Mouse (Mus musculus): ENCODE measurements around the gene Slc1a2. TPM values are rescaled to one million over a fixed set of nuclear protein-coding genes. Genes with fewer than 3 reads are reported as not detected.

The Slc1a2 gene
- polyA plus RNA-seq, 1 experiment from 2014 or later = 0.16 TPM

GRCm38 (mm10) chr2:102736490-102736889 lies 78.0 kb downstream of the Slc1a2 start:
- Histone ChIP-seq H3K36me3 (no peaks in the 10 kb centered on the region), H3K4me2 (no peak overlapping the region), H3K9ac (replicated peaks) (no peak overlapping the region), H3K27ac (no peak overlapping the region), H3K9me3 (no peaks in the 10 kb centered on the region), H3K4me3 (replicated peaks) (no peak overlapping the region), H3K27me3 (0 out of 2 replicates have a peak, but pooled peaks cover 8% of the 10 kb centered on the region), H3K4me1 (replicated peaks) (peaks cover 21% of the 10 kb centered on the region)
- ATAC-seq (ENCODE audit: insufficient number of reproducible peaks, insufficient read depth, low FRiP score, low TSS enrichment, low read depth) = no peak
- WGBS = 82% methylated on average over 5 of the region's 5 CpGs

DNA sequence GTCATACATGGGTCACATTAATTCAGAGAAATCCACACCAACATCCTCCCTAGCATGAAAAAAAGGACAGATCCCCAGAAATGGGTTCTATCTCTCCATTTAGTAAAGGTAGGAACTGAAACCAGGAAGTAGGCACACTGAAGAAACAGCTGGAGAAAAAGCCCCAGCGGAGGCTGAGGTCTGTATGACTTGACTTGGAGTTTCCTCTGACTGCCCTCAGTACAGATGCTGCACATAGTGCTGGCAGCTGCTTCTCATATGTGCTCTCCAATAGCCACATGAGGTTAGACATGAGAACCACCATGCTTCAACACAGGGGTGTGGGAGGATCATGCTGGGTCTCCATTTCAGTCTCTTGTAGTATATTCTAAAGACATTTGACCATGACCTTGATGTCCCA lies 80.4 kb downstream of the Slc1a2 start:
- no peak overlapping the region for H3K4me2 ChIP-seq

GRCm38 (mm10) chr2:102742685-102743084 lies 84.2 kb downstream of the Slc1a2 start:
- Histone ChIP-seq H3K9ac (replicated peaks) (no peak overlapping the region), H3K4me3 (replicated peaks) (no peak overlapping the region), H3K27me3 (no peaks in the 10 kb centered on the region; the same call in 1 of the 2 replicates), H3K27ac (no peak overlapping the region), H3K4me2 (no peak overlapping the region), H3K36me3 (no peaks in the 10 kb centered on the region), H3K9me3 (no peaks in the 10 kb centered on the region), H3K4me1 (replicated peaks) (no peaks in the 10 kb centered on the region)
- no peak for ATAC-seq (ENCODE audit: insufficient number of reproducible peaks, insufficient read depth, low FRiP score, low TSS enrichment, low read depth)
- WGBS = 81% methylated on average over 5 of the region's 5 CpGs

More for the DNA sequence above, 80.4 kb downstream of the Slc1a2 start:
- Histone ChIP-seq H3K4me3 (replicated peaks) (no peak overlapping the region), H3K9me3 (no peaks in the 10 kb centered on the region), H3K4me1 (replicated peaks) (peaks cover 4% of the 10 kb centered on the region; the same call in 1 of the 2 replicates), H3K36me3 (no peaks in the 10 kb centered on the region), H3K9ac (replicated peaks) (no peak overlapping the region), H3K27me3 (0 out of 2 replicates have a peak, but pooled peaks cover 8% of the 10 kb centered on the region), H3K27ac (no peak overlapping the region)
- ATAC-seq (ENCODE audit: insufficient number of reproducible peaks, insufficient read depth, low FRiP score, low TSS enrichment, low read depth) = no peak
- 91% methylated on average over 1 of the region's 1 CpGs for WGBS

GRCm38 (mm10) chr2:102743918-102744696 lies 85.6 kb downstream of the Slc1a2 start:
- H3K27me3 ChIP-seq = no peaks in the 10 kb centered on the region; the same call in 1 of the 2 replicates
- H3K27ac ChIP-seq = no peak overlapping the region
- ATAC-seq (ENCODE audit: insufficient number of reproducible peaks, insufficient read depth, low FRiP score, low TSS enrichment, low read depth) = no peak
- H3K4me2 ChIP-seq = no peak overlapping the region
- no peak overlapping the region for H3K4me3 ChIP-seq (replicated peaks)
- H3K9me3 ChIP-seq = no peaks in the 10 kb centered on the region
- no peaks in the 10 kb centered on the region for H3K36me3 ChIP-seq
- WGBS = 46% methylated on average over 10 of the region's 10 CpGs
- H3K4me1 ChIP-seq (replicated peaks) = no peaks in the 10 kb centered on the region
- H3K9ac ChIP-seq (replicated peaks) = no peak overlapping the region

DNA sequence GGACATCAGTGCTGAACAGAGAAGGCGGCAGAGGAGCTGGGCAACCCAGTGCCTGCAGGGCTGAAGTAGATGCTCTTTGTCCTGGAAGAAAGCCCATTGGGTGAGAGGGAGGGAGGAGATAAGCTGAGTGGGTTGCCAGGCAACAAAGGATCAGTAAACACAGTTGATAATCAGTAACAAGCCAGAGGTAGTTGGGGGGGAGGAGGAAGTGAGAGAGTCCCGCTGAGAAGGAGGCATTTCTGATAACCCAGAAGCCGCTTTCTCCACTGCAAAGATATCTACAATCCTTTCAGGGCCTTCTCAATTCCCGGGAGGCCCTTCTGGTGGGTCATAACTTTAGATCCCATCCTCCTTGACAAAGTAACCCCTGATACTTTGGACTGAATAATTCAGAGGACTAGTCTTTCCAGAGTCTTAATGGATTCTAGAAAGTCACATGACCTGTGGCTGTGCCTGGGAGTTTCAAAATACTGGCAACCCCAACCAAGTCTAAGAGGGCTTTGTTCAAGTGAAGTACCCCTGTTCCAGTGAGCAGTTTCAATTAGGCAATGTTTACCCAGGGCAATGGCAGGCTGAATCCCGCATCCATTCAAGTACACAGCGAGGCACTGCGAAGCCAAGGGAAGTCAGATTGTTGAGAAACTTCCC lies 86.9 kb downstream of the Slc1a2 start:
- no peak overlapping the region for H3K9ac ChIP-seq (replicated peaks)
- no peaks in the 10 kb centered on the region for H3K9me3 ChIP-seq
- 32% methylated on average over 7 of the region's 7 CpGs for WGBS
- H3K27me3 ChIP-seq = no peaks in the 10 kb centered on the region; the same call in 1 of the 2 replicates
- H3K4me3 ChIP-seq (replicated peaks) = no peak overlapping the region
- ATAC-seq (ENCODE audit: insufficient number of reproducible peaks, insufficient read depth, low FRiP score, low TSS enrichment, low read depth) = no peak
- H3K4me2 ChIP-seq = no peak overlapping the region
- no peaks in the 10 kb centered on the region for H3K36me3 ChIP-seq
- H3K4me1 ChIP-seq (replicated peaks) = no peaks in the 10 kb centered on the region
- no peak overlapping the region for H3K27ac ChIP-seq

DNA sequence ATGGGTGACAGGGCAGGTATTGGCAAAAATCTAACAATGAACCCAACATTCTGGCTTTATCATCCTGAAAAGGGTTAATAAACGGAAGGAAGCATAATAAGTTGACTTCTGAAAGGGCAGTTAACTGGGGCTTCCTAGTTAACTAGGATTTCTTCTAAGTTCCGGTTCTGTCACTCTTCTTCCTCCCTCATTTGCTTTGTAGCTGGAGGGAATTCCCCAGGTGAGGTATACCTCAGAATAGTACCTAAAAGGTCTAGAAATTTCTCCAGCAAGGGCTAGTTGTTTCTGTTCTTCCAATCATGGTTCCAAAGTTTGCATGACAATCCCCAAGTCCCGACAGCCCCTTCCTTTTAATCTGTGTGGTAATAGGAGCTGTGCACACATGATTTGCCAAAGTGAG lies 89.3 kb downstream of the Slc1a2 start:
- H3K4me2 ChIP-seq = no peak overlapping the region
- no peaks in the 10 kb centered on the region for H3K36me3 ChIP-seq
- H3K27me3 ChIP-seq = no peaks in the 10 kb centered on the region; the same call in 1 of the 2 replicates
- H3K9ac ChIP-seq (replicated peaks) = no peak overlapping the region
- no peaks in the 10 kb centered on the region for H3K4me1 ChIP-seq (replicated peaks)
- H3K27ac ChIP-seq = no peak overlapping the region
- no peak for ATAC-seq (ENCODE audit: insufficient number of reproducible peaks, insufficient read depth, low FRiP score, low TSS enrichment, low read depth)
- WGBS = 88% methylated on average over 3 of the region's 3 CpGs
- H3K4me3 ChIP-seq (replicated peaks) = no peak overlapping the region
- H3K9me3 ChIP-seq = no peaks in the 10 kb centered on the region

- 64% methylated on average over 2 of the region's 2 CpGs for WGBS
- no peaks in the 10 kb centered on the region; the same call in 1 of the 2 replicates for H3K27me3 ChIP-seq
- no peaks in the 10 kb centered on the region for H3K36me3 ChIP-seq
- no peak overlapping the region for H3K27ac ChIP-seq
- ATAC-seq (ENCODE audit: insufficient number of reproducible peaks, insufficient read depth, low FRiP score, low TSS enrichment, low read depth) = no peak
- no peak overlapping the region for H3K4me2 ChIP-seq
- no peak overlapping the region for H3K9ac ChIP-seq (replicated peaks)
- H3K4me1 ChIP-seq (replicated peaks) = no peaks in the 10 kb centered on the region
- H3K4me3 ChIP-seq (replicated peaks) = no peak overlapping the region
- H3K9me3 ChIP-seq = no peaks in the 10 kb centered on the region
Observed at GRCm38 (mm10) chr2:102749926-102750325, 91.5 kb downstream of the Slc1a2 start.

- no peaks in the 10 kb centered on the region for H3K4me1 ChIP-seq (replicated peaks)
- H3K9me3 ChIP-seq = no peaks in the 10 kb centered on the region
- no peak overlapping the region for H3K9ac ChIP-seq (replicated peaks)
- no peaks in the 10 kb centered on the region for H3K36me3 ChIP-seq
- H3K4me2 ChIP-seq = no peak overlapping the region
- WGBS = 66% methylated on average over 1 of the region's 1 CpGs
- H3K4me3 ChIP-seq (replicated peaks) = no peak overlapping the region
- ATAC-seq (ENCODE audit: insufficient number of reproducible peaks, insufficient read depth, low FRiP score, low TSS enrichment, low read depth) = no peak
- no peaks in the 10 kb centered on the region for H3K27me3 ChIP-seq
- H3K27ac ChIP-seq = no peak overlapping the region
Observed at GRCm38 (mm10) chr2:102751846-102752245, 93.4 kb downstream of the Slc1a2 start.

DNA sequence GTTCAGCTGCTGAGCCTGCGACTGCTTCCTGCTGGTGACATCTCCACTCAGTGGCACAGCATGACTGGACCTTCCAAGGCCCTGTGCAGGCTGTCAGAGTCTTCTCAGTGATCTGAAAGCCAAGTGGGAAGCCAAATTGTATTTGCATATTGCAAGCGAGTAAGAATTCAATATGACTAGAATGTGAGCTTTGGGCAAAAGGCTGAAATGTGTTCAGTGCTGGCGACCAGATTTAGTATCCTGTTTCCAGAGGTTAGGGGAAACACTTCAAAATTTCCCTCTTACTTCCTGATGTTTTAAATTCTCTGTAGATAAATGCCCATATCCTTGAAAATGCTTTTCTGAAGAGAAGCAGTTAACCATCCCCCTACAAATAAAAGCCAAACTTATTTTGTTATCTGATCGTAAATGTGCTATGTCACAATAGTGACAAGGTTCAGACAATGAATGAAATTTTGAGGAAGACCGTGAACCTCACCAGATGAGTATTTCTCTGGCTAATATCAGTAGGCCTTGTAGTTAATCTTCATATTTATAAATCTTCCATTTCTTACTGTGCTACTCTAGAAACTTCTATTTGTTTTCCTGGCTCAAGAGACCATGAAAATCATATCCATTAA lies 98.9 kb downstream of the Slc1a2 start:
- WGBS = 80% methylated on average over 5 of the region's 5 CpGs
- H3K4me2 ChIP-seq = no peak overlapping the region
- H3K9ac ChIP-seq (replicated peaks) = no peak overlapping the region
- H3K27me3 ChIP-seq = no peaks in the 10 kb centered on the region
- H3K4me1 ChIP-seq (replicated peaks) = no peaks in the 10 kb centered on the region
- H3K4me3 ChIP-seq (replicated peaks) = no peak overlapping the region
- H3K36me3 ChIP-seq = no peaks in the 10 kb centered on the region
- H3K27ac ChIP-seq = no peak overlapping the region
- H3K9me3 ChIP-seq = no peaks in the 10 kb centered on the region
- ATAC-seq (ENCODE audit: insufficient number of reproducible peaks, insufficient read depth, low FRiP score, low TSS enrichment, low read depth) = no peak

GRCm38 (mm10) chr2:102759479-102759878 lies 101.0 kb downstream of the Slc1a2 start:
- H3K27me3 ChIP-seq = no peaks in the 10 kb centered on the region
- no peaks in the 10 kb centered on the region for H3K4me1 ChIP-seq (replicated peaks)
- no peak overlapping the region for H3K9ac ChIP-seq (replicated peaks)
- H3K4me3 ChIP-seq (replicated peaks) = no peak overlapping the region
- H3K9me3 ChIP-seq = no peaks in the 10 kb centered on the region
- no peak overlapping the region for H3K27ac ChIP-seq
- no peak overlapping the region for H3K4me2 ChIP-seq
- WGBS = 94% methylated on average over 5 of the region's 5 CpGs
- no peaks in the 10 kb centered on the region for H3K36me3 ChIP-seq
- ATAC-seq (ENCODE audit: insufficient number of reproducible peaks, insufficient read depth, low FRiP score, low TSS enrichment, low read depth) = no peak

DNA sequence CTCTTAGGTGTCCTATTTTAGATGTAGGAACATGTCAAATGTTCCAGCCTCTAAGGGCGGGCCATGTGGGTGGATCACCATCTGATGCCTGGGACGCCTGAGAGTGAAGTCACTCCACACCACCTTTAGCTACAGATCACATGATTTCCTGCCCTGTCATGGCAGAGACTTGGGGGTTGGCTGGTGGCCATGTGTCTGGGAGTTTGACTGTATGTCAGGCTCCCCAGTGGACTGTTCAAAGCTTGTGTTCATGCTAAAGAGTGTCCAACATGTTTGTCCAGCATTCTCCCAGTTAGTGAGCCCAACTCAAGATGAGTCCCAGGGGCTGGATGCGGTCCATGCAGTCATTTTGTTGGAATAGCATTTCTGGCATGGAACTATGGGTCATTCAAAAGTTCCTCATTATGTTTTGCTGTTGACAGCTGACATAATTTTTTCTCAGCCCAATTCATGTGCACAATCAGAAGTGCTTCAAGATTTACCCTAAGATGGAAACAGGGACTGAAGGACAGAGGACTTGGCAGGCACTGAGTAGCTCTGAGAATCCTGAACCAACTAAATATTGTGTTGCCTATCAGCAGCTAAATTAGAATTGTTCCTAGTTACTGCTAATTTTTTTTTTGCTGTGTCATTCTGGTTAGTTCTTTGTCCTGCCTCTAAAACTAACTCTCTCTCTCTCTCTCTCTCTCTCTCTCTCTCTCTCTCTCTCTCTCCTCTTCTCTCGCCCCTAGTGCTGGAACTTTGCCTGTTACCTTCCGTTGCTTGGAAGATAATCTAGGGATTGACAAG lies 102.0 kb downstream of the Slc1a2 start:
- no peak for ATAC-seq (ENCODE audit: insufficient number of reproducible peaks, insufficient read depth, low FRiP score, low TSS enrichment, low read depth)
- Histone ChIP-seq H3K4me1 (replicated peaks) (no peaks in the 10 kb centered on the region), H3K9ac (replicated peaks) (no peak overlapping the region), H3K4me2 (no peak overlapping the region), H3K4me3 (replicated peaks) (no peak overlapping the region), H3K36me3 (no peaks in the 10 kb centered on the region), H3K9me3 (no peaks in the 10 kb centered on the region), H3K27me3 (no peaks in the 10 kb centered on the region), H3K27ac (no peak overlapping the region)
- 76% methylated on average over 5 of the region's 5 CpGs for WGBS
